Mouse (Mus musculus) gastrocnemius, adult 2 months (tissue): ENCODE data around the gene Olfr397. TPM values are rescaled to one million over a fixed set of nuclear protein-coding genes. Genes with fewer than 3 reads are reported as not detected.

Source experiments
- DNase-seq: peaks from one replicate; pipeline ENCODE4 v3.0.0; 2022
- H3K27ac ChIP-seq: fragments of 200-600 bp; 2 replicates; pipeline ENCODE4 v1.8.1; 2022; ENCODE audit warnings: mild to moderate bottlenecking
- H3K4me3 ChIP-seq: fragments of 200-600 bp; 2 replicates; pipeline ENCODE4 v1.8.1; 2022; ENCODE audit warnings: mild to moderate bottlenecking, moderate library complexity
- CTCF ChIP-seq: fragments of 200-600 bp; IDR thresholded peaks from 2 replicates; pipeline ENCODE4 v1.8.1; 2022; ENCODE audit warnings: antibody characterized with exemption, mild to moderate bottlenecking, moderate library complexity
- intact Hi-C: fragments of 180-260 bp; cut with DNase I; formaldehyde crosslinking; loops from one replicate; pipeline ENCODE4 v1.15.1; 2025
- long read RNA-seq, 2 experiments: library from polyadenylated mRNA; stranded (forward); transcript quantifications; one replicate each; pipeline ENCODE4 v2.0.0; 2021
- total RNA-seq, 2 experiments: library from RNA; stranded (reverse); gene quantifications; 2 replicates each; pipeline ENCODE4 v1.2.3; 2021

Gene Olfr397
- not detected for total RNA-seq
- long read RNA-seq, experiment 1 = 0 reads
- long read RNA-seq, experiment 2 = 0 reads

DNA sequence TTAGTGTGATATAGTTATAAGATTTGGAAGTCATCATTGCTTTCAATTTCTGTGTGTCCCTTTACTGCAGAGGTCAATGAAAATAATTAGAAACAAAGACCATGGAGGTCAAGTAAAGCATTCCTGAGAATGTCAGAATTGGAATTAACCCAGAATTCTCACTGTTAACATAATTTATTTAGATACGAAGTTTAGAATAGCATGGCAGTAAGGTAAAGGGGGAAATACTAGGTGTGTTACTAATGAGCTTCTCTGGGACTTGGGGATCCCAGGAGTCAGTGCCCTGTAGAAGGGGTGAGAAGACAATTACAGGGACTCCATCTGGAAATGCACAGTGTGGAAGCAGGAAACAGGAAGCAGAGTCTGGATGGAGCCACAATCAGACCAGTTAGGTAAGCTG, at the start of gene Olfr397:
Olfr397 (plus strand) TSS at position 301 of the 400 bp plus-strand sequence.
- intact Hi-C loops = no loop called here
- no peak for TF ChIP-seq CTCF
- no peak within 1 kb of the TSS for H3K4me3 ChIP-seq
- H3K27ac ChIP-seq = no peak within 1 kb of the TSS
- no peak for DNase-seq

DNA sequence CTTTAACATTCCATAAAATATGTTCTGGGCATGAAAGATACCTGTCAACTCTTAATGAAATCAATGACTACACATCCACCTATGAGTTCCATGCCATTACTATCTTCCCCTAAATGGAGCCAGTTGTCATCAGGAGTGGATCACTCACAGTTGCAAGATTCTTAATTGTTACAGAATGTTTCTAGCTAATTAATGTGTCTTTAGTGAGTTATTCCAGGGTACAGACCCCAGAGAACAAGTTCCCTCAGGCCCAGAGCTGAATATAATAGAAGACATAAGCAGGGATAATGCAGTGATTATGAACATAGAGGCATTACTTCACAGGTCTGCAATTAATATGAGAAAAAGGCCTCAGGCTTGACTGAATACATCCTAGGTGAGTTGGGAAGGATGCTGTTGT, 24.2 kb upstream of the Olfr397 start, which contains the start of gene Olfr23:
Olfr23 (plus strand) TSS at position 301 of the 400 bp plus-strand sequence.
- Histone ChIP-seq H3K4me3 (no peak within 1 kb of the TSS), H3K27ac (no peak within 1 kb of the TSS)
- DNase-seq = no peak
- no peak for TF ChIP-seq CTCF
- intact Hi-C loops = no loop called here

DNA sequence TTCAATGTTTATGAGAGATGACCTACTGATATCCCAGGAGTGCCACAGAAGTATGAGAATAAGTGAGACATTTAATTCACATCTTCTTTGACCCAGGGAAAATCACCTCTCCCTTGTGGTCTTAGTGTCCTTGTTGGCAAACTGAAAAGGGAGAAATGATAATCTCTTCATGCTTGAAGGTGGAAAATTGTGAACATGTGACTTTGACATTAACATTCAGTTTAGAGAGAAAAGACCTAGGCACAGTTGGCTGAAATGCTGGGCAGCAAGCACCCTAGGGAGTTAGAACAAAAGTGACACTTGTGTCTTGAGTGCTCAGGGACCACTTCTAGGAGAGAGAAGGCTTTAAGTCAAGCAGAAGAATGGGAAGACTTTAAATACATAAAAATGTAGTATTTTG, 29.7 kb downstream of the Olfr397 start, which contains the start of gene Olfr398:
Olfr398 (minus strand) TSS at position 101 of the 400 bp plus-strand sequence.
- TF ChIP-seq CTCF = no peak
- H3K4me3 ChIP-seq = no peak within 1 kb of the TSS
- H3K27ac ChIP-seq = no peak within 1 kb of the TSS
- no peak for DNase-seq
- intact Hi-C loops = no loop called here

DNA sequence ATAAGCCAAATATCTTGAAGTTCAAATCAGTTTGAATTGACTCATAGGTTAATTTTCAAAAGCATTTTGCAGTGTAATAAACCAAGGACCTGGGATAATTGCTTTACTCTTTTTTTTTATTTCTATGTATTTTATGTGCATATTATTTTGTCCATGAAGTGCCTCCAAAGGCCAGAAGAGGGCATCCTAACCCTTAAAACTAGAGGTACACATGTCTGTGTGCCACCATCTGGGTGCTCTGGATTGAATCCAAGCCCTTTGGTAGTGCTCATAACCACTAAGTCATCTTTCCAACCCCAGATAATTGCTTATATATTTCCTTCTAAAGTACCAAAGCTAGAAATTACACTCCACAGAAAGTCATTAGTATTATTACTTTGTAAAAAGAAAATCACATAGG, 32.5 kb downstream of the Olfr397 start:
- H3K27ac ChIP-seq = no peak overlapping the region
- DNase-seq = no peak
- intact Hi-C loops = no loop called here
- no peak; the same call in 1 of the 2 replicates for TF ChIP-seq CTCF
- no peak overlapping the region for H3K4me3 ChIP-seq

Other genes starting within 250 kb of the Olfr397 start
- gene Olfr389, start 180.1 kb upstream of the Olfr397 start, total RNA-seq = not detected
- gene Olfr390, start 177.9 kb upstream of the Olfr397 start, total RNA-seq = not detected
- gene Olfr391-ps, start 157.8 kb upstream of the Olfr397 start, total RNA-seq = not detected
- not detected for gene Olfr392, start 143.8 kb upstream of the Olfr397 start, total RNA-seq
- gene Olfr393, start 109.4 kb upstream of the Olfr397 start, total RNA-seq = not detected
- not detected for gene Olfr394, start 70.0 kb upstream of the Olfr397 start, total RNA-seq
- gene Olfr395, start 51.5 kb upstream of the Olfr397 start, total RNA-seq = not detected
- gene Olfr23, start 24.1 kb upstream of the Olfr397 start, total RNA-seq = not detected
- gene Olfr398, start 29.6 kb downstream of the Olfr397 start, total RNA-seq = not detected
- not detected for gene Olfr139, start 95.7 kb downstream of the Olfr397 start, total RNA-seq
- not detected for gene Olfr399, start 95.8 kb downstream of the Olfr397 start, total RNA-seq
- gene Zfp616, start 109.1 kb downstream of the Olfr397 start, total RNA-seq = not detected
- not detected for gene Olfr401, start 152.9 kb downstream of the Olfr397 start, total RNA-seq
- gene Olfr402, start 192.7 kb downstream of the Olfr397 start, total RNA-seq = not detected
- not detected for gene Olfr403, start 225.4 kb downstream of the Olfr397 start, total RNA-seq